Mouse (Mus musculus): ENCODE measurements around the gene Zic4. TPM values are rescaled to one million over a fixed set of nuclear protein-coding genes. Genes with fewer than 3 reads are reported as not detected.

Gene Zic4
- polyA plus RNA-seq, 1 experiment from 2014 or later, result not detected

DNA sequence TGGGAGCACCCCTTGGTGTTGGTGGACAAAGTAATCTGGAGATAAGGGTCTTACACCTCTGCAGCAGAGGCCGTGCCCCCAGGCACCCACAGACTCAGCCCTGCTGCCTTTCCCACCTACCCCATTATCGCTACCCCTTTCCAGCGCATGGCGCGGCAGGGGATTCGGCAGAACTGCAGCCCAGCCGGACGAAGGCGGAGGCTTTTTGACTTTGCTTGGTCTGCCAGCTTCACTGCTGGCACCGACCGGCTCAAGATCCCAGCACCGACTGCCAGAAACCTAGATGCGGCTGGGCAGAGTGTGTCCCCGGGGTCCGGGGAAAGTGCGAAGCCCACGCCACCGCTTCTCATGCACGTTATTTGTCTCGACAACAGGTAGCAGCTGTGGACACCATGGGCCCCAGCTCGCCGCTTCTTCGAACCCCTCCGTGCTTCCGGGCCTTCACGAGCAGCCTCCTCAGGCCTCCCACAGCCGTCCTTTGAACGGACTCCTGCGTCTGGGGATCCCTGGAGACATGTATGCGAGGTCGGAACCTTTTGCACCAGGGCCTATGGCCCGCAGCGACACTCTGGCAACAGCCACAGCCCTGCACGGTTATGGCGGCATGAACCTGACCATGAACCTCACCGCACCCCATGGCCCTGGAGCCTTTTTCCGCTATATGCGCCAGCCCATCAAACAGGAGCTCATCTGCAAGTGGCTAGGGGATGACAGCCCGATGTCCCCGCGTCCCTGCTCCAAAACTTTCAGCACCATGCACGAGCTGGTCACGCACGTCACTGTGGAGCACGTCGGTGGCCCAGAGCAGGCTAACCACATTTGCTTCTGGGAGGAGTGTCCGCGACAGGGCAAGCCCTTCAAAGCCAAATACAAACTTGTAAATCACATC, 16.4 kb downstream of the Zic4 start:
- no peak overlapping the region for H3K27ac ChIP-seq (ENCODE audit: low read length)
- no peak for ATAC-seq (ENCODE audit: insufficient read depth, low FRiP score)
- under 1% methylated on average over 48 of the region's 48 CpGs for WGBS
- H3K27me3 ChIP-seq (ENCODE audit: control insufficient read depth, insufficient read depth, low read length), result peaks cover 95% of the 10 kb centered on the region
- no peak overlapping the region for H3K4me2 ChIP-seq (ENCODE audit: low read depth, low read length)
- no peaks in the 10 kb centered on the region for H3K36me3 ChIP-seq (ENCODE audit: control insufficient read depth, insufficient read depth, low read length)
- H3K4me3 ChIP-seq (replicated peaks; ENCODE audit: low read length), result no peak overlapping the region
- H3K4me1 ChIP-seq (ENCODE audit: control insufficient read depth, insufficient read depth, low read length), result peaks cover 5% of the 10 kb centered on the region
- no peaks in the 10 kb centered on the region for H3K9me3 ChIP-seq (replicated peaks; ENCODE audit: control insufficient read depth, low read length)
- H3K9ac ChIP-seq (ENCODE audit: low read length), result no peak overlapping the region

DNA sequence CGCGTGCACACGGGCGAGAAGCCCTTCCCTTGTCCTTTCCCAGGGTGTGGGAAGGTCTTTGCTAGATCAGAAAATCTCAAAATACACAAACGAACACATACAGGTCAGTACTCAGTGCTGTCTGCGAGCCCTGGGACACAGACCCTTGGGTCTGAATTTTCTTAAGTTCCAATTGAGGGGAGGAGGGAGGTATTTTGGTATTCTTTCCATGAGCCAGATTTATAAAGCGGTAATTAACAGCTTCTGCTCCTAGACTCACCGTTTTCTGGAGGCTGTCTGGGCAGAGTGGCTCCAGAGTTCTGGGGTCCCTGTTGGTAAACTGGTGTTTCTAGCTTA, 17.1 kb downstream of the Zic4 start:
- Histone ChIP-seq H3K4me2 (ENCODE audit: low read depth, low read length) (no peak overlapping the region), H3K4me3 (replicated peaks; ENCODE audit: low read length) (no peak overlapping the region), H3K9ac (ENCODE audit: low read length) (no peak overlapping the region), H3K36me3 (ENCODE audit: control insufficient read depth, insufficient read depth, low read length) (no peaks in the 10 kb centered on the region), H3K27ac (ENCODE audit: low read length) (no peak overlapping the region), H3K27me3 (ENCODE audit: control insufficient read depth, insufficient read depth, low read length) (peaks cover 95% of the 10 kb centered on the region), H3K9me3 (replicated peaks; ENCODE audit: control insufficient read depth, low read length) (no peaks in the 10 kb centered on the region), H3K4me1 (ENCODE audit: control insufficient read depth, insufficient read depth, low read length) (peaks cover 5% of the 10 kb centered on the region)
- ATAC-seq (ENCODE audit: insufficient read depth, low FRiP score), result no peak
- WGBS, result 1% methylated on average over 8 of the region's 8 CpGs

DNA sequence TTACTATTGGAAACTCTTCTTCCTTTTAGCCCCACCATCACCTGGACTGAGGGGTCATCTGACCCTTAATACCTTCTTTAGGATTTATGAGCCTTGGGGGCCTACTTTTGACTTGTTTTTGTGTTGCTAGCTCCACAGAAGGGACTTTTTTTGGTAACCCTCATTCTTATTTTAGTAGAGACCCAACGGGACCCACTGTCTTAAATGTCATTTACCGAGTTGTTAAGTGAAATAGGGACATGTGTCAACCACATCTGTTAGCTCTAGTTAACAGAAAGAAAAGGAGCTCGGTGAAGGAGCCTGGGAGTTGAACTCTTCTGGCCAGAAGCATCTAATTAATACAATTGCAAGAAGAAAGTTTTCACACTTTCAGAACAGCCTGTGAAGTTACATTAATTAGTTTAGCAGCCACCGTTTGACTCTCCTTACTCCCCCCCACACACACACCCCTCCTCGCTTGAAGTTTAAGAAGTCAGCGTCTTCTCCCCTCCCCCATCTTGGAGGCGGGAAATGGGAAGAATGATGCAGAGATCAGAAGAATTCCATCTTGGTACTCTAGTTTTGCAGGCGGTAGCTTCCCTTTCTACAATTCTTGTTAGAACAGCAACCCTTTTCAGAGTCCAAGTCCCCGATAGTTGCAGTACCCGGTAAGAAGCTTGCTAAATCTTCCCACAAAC, 17.7 kb downstream of the Zic4 start:
- peaks cover 97% of the 10 kb centered on the region for H3K27me3 ChIP-seq (ENCODE audit: control insufficient read depth, insufficient read depth, low read length)
- H3K27ac ChIP-seq (ENCODE audit: low read length), result no peak overlapping the region
- WGBS, result 3% methylated on average over 10 of the region's 10 CpGs
- no peak for ATAC-seq (ENCODE audit: insufficient read depth, low FRiP score)
- no peak overlapping the region for H3K4me2 ChIP-seq (ENCODE audit: low read depth, low read length)
- H3K36me3 ChIP-seq (ENCODE audit: control insufficient read depth, insufficient read depth, low read length), result no peaks in the 10 kb centered on the region
- H3K9ac ChIP-seq (ENCODE audit: low read length), result no peak overlapping the region
- H3K4me1 ChIP-seq (ENCODE audit: control insufficient read depth, insufficient read depth, low read length), result peaks cover 5% of the 10 kb centered on the region
- H3K9me3 ChIP-seq (replicated peaks; ENCODE audit: control insufficient read depth, low read length), result no peaks in the 10 kb centered on the region
- no peak overlapping the region for H3K4me3 ChIP-seq (replicated peaks; ENCODE audit: low read length)

DNA sequence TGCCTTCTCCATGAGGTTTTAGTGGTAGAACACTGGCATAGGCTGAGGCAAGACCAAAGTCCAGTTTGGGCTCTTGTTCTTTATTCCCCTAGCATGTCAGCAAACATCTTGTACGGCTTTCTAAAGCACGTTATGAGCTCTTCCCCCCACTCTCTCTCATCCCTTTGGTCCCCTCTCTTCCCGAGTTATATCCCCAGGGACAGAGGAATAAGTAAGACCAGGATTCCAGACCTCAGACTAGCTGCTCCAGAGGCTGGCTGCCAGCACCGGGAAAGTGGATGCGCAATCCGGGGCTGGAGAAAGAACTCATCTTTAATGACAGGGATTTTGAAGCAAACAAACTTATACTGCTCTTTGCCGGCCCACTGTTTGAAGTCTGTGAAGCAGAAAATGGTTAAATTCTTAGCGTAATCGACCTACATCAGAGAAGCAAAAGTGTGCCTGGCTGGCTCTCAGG, 18.3 kb downstream of the Zic4 start:
- Histone ChIP-seq H3K27ac (ENCODE audit: low read length) (no peak overlapping the region), H3K9ac (ENCODE audit: low read length) (no peak overlapping the region), H3K9me3 (replicated peaks; ENCODE audit: control insufficient read depth, low read length) (no peaks in the 10 kb centered on the region), H3K4me2 (ENCODE audit: low read depth, low read length) (no peak overlapping the region), H3K36me3 (ENCODE audit: control insufficient read depth, insufficient read depth, low read length) (no peaks in the 10 kb centered on the region), H3K4me3 (replicated peaks; ENCODE audit: low read length) (no peak overlapping the region), H3K27me3 (ENCODE audit: control insufficient read depth, insufficient read depth, low read length) (peaks cover 98% of the 10 kb centered on the region), H3K4me1 (ENCODE audit: control insufficient read depth, insufficient read depth, low read length) (peaks cover 5% of the 10 kb centered on the region)
- WGBS, result 1% methylated on average over 9 of the region's 9 CpGs
- ATAC-seq (ENCODE audit: insufficient read depth, low FRiP score), result no peak

DNA sequence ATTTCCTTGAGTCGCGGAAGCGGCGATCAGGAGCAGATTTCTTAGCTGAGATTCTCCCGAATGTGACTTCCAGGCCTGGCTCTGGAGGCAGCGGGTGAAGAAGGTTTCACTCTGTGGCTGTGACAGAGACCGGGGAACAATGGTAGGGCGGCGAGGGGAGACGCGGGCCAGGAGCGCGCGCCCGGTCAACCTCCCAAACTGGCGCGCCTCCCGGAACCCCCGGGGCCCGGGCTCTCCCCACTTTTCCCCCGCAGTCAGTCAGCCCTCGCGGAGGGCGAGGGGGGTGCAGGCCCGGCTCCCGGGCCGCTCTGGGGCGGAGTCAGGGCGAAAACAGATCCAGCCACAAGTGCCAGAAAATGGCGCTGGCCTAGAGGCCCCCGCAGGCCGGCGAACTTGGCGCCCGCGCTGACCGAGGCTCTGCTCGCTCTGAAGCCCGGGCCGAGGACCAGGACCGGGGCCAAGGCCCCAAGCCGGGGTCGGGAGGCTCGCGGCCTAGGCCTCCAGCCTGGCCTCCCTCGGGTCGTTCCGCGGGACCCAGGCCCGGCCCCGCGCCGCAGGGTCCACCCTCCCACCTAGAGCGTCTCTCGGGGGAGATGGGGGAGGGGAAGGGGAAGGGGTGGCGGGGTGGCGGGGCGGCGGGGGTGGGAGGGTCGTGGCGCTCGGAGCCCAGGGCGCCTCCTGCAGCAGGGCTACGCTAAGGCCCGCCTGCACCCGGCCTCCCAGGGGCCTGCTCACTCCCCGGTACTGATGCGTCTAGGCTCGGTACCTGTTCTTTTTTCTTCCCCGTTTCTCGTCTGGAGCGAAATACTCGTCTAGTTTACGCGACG, 19.3 kb downstream of the Zic4 start:
- Histone ChIP-seq H3K9me3 (replicated peaks; ENCODE audit: control insufficient read depth, low read length) (no peaks in the 10 kb centered on the region), H3K4me2 (ENCODE audit: low read depth, low read length) (peak overlapping the region; percentile 74), H3K4me3 (replicated peaks; ENCODE audit: low read length) (peak overlapping the region; percentile 52), H3K36me3 (ENCODE audit: control insufficient read depth, insufficient read depth, low read length) (no peaks in the 10 kb centered on the region), H3K9ac (ENCODE audit: low read length) (peak overlapping the region; percentile 62), H3K27ac (ENCODE audit: low read length) (no peak overlapping the region), H3K4me1 (ENCODE audit: control insufficient read depth, insufficient read depth, low read length) (peaks cover 5% of the 10 kb centered on the region), H3K27me3 (ENCODE audit: control insufficient read depth, insufficient read depth, low read length) (peaks cover 99% of the 10 kb centered on the region)
- under 1% methylated on average over 67 of the region's 76 CpGs for WGBS
- peak; percentile 37; the same call in 1 of the 2 replicates for ATAC-seq (ENCODE audit: insufficient read depth, low FRiP score)

DNA sequence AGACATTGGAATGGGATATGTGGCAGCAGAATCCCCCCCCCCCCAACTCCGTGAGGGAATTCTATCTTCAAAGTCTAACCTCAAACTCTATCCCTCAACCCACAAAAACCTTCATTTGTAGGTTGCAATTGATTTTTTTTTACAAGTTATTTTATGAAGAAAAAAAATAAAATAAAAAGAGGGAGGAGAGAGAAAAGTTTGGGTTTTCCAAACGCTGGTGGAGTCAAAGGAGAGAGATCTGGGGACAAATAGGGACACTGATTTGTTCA, 19.8 kb downstream of the Zic4 start:
- Histone ChIP-seq H3K9me3 (replicated peaks; ENCODE audit: control insufficient read depth, low read length) (no peaks in the 10 kb centered on the region), H3K27ac (ENCODE audit: low read length) (no peak overlapping the region), H3K4me3 (replicated peaks; ENCODE audit: low read length) (no peak overlapping the region), H3K9ac (ENCODE audit: low read length) (no peak overlapping the region), H3K36me3 (ENCODE audit: control insufficient read depth, insufficient read depth, low read length) (no peaks in the 10 kb centered on the region), H3K4me2 (ENCODE audit: low read depth, low read length) (no peak overlapping the region; the same call in 1 of the 2 replicates), H3K27me3 (ENCODE audit: control insufficient read depth, insufficient read depth, low read length) (peaks cover 99% of the 10 kb centered on the region), H3K4me1 (ENCODE audit: control insufficient read depth, insufficient read depth, low read length) (peaks cover 5% of the 10 kb centered on the region)
- 3% methylated on average over 2 of the region's 2 CpGs for WGBS
- ATAC-seq (ENCODE audit: insufficient read depth, low FRiP score), result no peak

- no peak overlapping the region for H3K27ac ChIP-seq (ENCODE audit: low read length)
- no peak overlapping the region for H3K9ac ChIP-seq (ENCODE audit: low read length)
- no peaks in the 10 kb centered on the region for H3K36me3 ChIP-seq (ENCODE audit: control insufficient read depth, insufficient read depth, low read length)
- peaks cover 99% of the 10 kb centered on the region for H3K27me3 ChIP-seq (ENCODE audit: control insufficient read depth, insufficient read depth, low read length)
- 3% methylated on average over 24 of the region's 24 CpGs for WGBS
- no peak overlapping the region for H3K4me2 ChIP-seq (ENCODE audit: low read depth, low read length)
- ATAC-seq (ENCODE audit: insufficient read depth, low FRiP score), result no peak
- H3K9me3 ChIP-seq (replicated peaks; ENCODE audit: control insufficient read depth, low read length), result no peaks in the 10 kb centered on the region
- H3K4me3 ChIP-seq (replicated peaks; ENCODE audit: low read length), result no peak overlapping the region
- H3K4me1 ChIP-seq (ENCODE audit: control insufficient read depth, insufficient read depth, low read length), result peaks cover 5% of the 10 kb centered on the region
These were observed 20.4 kb downstream of the Zic4 start for GRCm38 (mm10) chr9:91382471-91383255.

DNA sequence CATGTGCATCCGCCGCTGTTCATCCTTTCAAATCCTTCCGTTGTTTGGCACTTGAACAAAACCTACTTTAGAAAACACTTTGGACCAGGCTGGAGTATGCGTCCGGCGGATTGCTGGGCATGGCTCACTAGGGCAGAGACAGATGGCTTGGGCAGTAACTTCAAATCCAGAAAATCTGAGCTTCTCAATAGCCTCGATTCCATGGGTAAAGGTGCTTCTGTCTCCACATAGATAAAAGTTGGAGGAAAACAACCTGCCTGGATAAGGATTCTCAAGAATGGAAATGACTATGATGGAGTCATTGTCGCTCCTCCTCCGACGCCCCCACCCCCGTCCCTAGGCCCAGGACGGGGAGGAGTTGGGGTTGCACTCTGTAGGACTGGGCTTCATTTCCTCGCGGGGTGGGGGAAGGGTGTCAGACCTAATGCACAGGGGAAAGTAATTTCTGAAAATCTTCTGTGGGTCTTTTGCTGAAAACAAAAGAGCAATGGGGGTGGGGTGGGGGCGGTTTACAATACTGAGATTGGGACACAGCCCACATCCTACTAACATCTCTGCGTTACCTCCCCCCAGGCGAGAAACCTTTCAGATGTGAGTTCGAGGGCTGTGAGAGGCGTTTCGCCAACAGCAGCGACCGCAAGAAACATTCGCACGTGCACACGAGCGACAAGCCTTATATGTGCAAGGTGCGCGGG, 21.4 kb downstream of the Zic4 start:
- no peak for ATAC-seq (ENCODE audit: insufficient read depth, low FRiP score)
- no peaks in the 10 kb centered on the region for H3K9me3 ChIP-seq (replicated peaks; ENCODE audit: control insufficient read depth, low read length)
- 2% methylated on average over 28 of the region's 28 CpGs for WGBS
- H3K36me3 ChIP-seq (ENCODE audit: control insufficient read depth, insufficient read depth, low read length), result no peaks in the 10 kb centered on the region
- peaks cover 99% of the 10 kb centered on the region for H3K27me3 ChIP-seq (ENCODE audit: control insufficient read depth, insufficient read depth, low read length)
- H3K4me2 ChIP-seq (ENCODE audit: low read depth, low read length), result no peak overlapping the region
- no peak overlapping the region for H3K4me3 ChIP-seq (replicated peaks; ENCODE audit: low read length)
- no peak overlapping the region for H3K9ac ChIP-seq (ENCODE audit: low read length)
- peaks cover 5% of the 10 kb centered on the region for H3K4me1 ChIP-seq (ENCODE audit: control insufficient read depth, insufficient read depth, low read length)
- no peak overlapping the region for H3K27ac ChIP-seq (ENCODE audit: low read length)
